Mouse (Mus musculus) intestine, embryonic 16.5 days (tissue): ENCODE results near the gene Spred3. TPM values are rescaled to one million over a fixed set of nuclear protein-coding genes. Genes with fewer than 3 reads are reported as not detected.

ENCODE experiments used
- ATAC-seq: fragments of 200-750 bp; cut with Nextera tagmentation; 2 replicates; pipeline ENCODE4 v1.8.0; 2017; ENCODE audit warnings: moderate TSS enrichment, moderate library complexity
- H3K27ac ChIP-seq: fragments of 300-500 bp; sonication (generic); 2 replicates; pipeline ENCODE4 v1.5.1; 2014; ENCODE audit warnings: mild to moderate bottlenecking, low read length
- H3K27me3 ChIP-seq: fragments of 300-500 bp; sonication (generic); replicated peaks from 2 replicates; pipeline ENCODE4 v1.6.1; 2014; ENCODE audit warnings: low read length, control low read depth, mixed read lengths; ENCODE audit not compliant: control insufficient read depth, insufficient read depth
- H3K36me3 ChIP-seq: fragments of 300-500 bp; sonication (generic); 2 replicates; pipeline ENCODE4 v1.6.1; 2014; ENCODE audit warnings: low read length, control low read depth; ENCODE audit not compliant: control insufficient read depth, insufficient read depth
- H3K4me1 ChIP-seq: fragments of 300-500 bp; sonication (generic); 2 replicates; pipeline ENCODE4 v1.6.1; 2014; ENCODE audit warnings: low read length, control low read depth, mixed read lengths; ENCODE audit not compliant: control insufficient read depth, insufficient read depth
- H3K4me2 ChIP-seq: fragments of 300-500 bp; sonication (generic); 2 replicates; pipeline ENCODE4 v1.6.1; 2014; ENCODE audit warnings: low read depth, low read length, control low read depth
- H3K4me3 ChIP-seq: fragments of 300-500 bp; sonication (generic); 2 replicates; pipeline ENCODE4 v1.5.1; 2014; ENCODE audit warnings: mild to moderate bottlenecking, low read length
- H3K9ac ChIP-seq: fragments of 300-500 bp; sonication (generic); 2 replicates; pipeline ENCODE4 v1.6.1; 2014; ENCODE audit warnings: low read depth, low read length
- H3K9me3 ChIP-seq: fragments of 300-500 bp; sonication (generic); 2 replicates; pipeline ENCODE4 v1.6.1; 2016; ENCODE audit warnings: low read length, control low read depth; ENCODE audit not compliant: control insufficient read depth
- WGBS: fragments of 180-500 bp; shearing (Covaris S2); extraction: QIAGEN DNeasy Blood & Tissue Kit; methylation state at CpG from one replicate; pipeline ENCODE4 v1.1.7; 2014; 5-methylcytosine and 5-hydroxymethylcytosine counted together
- polyA plus RNA-seq: library from polyadenylated mRNA; unstranded; fragments of >200 nt; fragmentation: Nextera tagmentation; extraction: Ambion mirVana; gene quantifications from 2 replicates; pipeline ENCODE4 v1.2.1, GENCODE M21; 2015

The Spred3 gene
- polyA plus RNA-seq, 1 experiment from 2014 or later, result 1.7 TPM

GRCm38 (mm10) chr7:29155838-29156782 lies 14.1 kb downstream of the Spred3 start, which contains the start of gene Fam98c:
Gene Fam98c, minus strand, starts transcription at chr7:29156234.
- H3K9ac ChIP-seq, result peak within 1 kb of the TSS; percentile 92
- peaks cover 3% of the 10 kb centered on the region; the same call in 1 of the 2 replicates for H3K4me1 ChIP-seq
- peaks cover 10% of the 10 kb centered on the region for H3K36me3 ChIP-seq
- no peaks in the 10 kb centered on the region; the same call in 1 of the 2 replicates for H3K27me3 ChIP-seq
- H3K27ac ChIP-seq, result peak within 1 kb of the TSS; percentile 97
- H3K9me3 ChIP-seq, result peaks cover 4% of the 10 kb centered on the region; the same call in 1 of the 2 replicates
- peak within 1 kb of the TSS; percentile 92 for H3K4me3 ChIP-seq
- WGBS, result 3% methylated on average over 68 of the region's 68 CpGs
- peak; percentile 86 for ATAC-seq
- peak within 1 kb of the TSS; percentile 88 for H3K4me2 ChIP-seq

GRCm38 (mm10) chr7:29155196-29155837 lies 14.9 kb downstream of the Spred3 start:
- H3K4me2 ChIP-seq, result peak overlapping the region; percentile 88
- H3K36me3 ChIP-seq, result peaks cover 10% of the 10 kb centered on the region
- peaks cover 4% of the 10 kb centered on the region; the same call in 1 of the 2 replicates for H3K9me3 ChIP-seq
- peak; percentile 89 for ATAC-seq
- peak overlapping the region; percentile 92 for H3K4me3 ChIP-seq
- H3K27ac ChIP-seq, result peak overlapping the region; percentile 97
- peaks cover 3% of the 10 kb centered on the region; the same call in 1 of the 2 replicates for H3K4me1 ChIP-seq
- H3K9ac ChIP-seq, result peak overlapping the region; percentile 92
- H3K27me3 ChIP-seq, result no peaks in the 10 kb centered on the region; the same call in 1 of the 2 replicates
- WGBS, result 7% methylated on average over 37 of the region's 37 CpGs

- Histone ChIP-seq H3K36me3 (peaks cover 10% of the 10 kb centered on the region), H3K9me3 (peaks cover 4% of the 10 kb centered on the region; the same call in 1 of the 2 replicates), H3K27me3 (no peaks in the 10 kb centered on the region; the same call in 1 of the 2 replicates), H3K4me1 (peaks cover 3% of the 10 kb centered on the region; the same call in 1 of the 2 replicates), H3K4me2 (no peak overlapping the region), H3K27ac (no peak overlapping the region), H3K4me3 (no peak overlapping the region), H3K9ac (no peak overlapping the region)
- ATAC-seq, result no peak
- WGBS, result 95% methylated on average over 14 of the region's 14 CpGs
Observed at GRCm38 (mm10) chr7:29154018-29154720, 16.0 kb downstream of the Spred3 start.

- no peak overlapping the region for H3K27ac ChIP-seq
- H3K4me2 ChIP-seq, result no peak overlapping the region
- ATAC-seq, result no peak
- H3K9me3 ChIP-seq, result peaks cover 4% of the 10 kb centered on the region; the same call in 1 of the 2 replicates
- H3K4me1 ChIP-seq, result peaks cover 3% of the 10 kb centered on the region; the same call in 1 of the 2 replicates
- peaks cover 10% of the 10 kb centered on the region for H3K36me3 ChIP-seq
- WGBS, result 67% methylated on average over 10 of the region's 10 CpGs
- no peaks in the 10 kb centered on the region for H3K27me3 ChIP-seq
- H3K4me3 ChIP-seq, result no peak overlapping the region
- no peak overlapping the region for H3K9ac ChIP-seq
Observed at GRCm38 (mm10) chr7:29151486-29151885, 18.7 kb downstream of the Spred3 start.

GRCm38 (mm10) chr7:29148771-29149170 lies 21.4 kb downstream of the Spred3 start:
- H3K27me3 ChIP-seq, result no peaks in the 10 kb centered on the region
- no peak overlapping the region for H3K27ac ChIP-seq
- no peak overlapping the region for H3K4me3 ChIP-seq
- no peak for ATAC-seq
- H3K9ac ChIP-seq, result no peak overlapping the region
- WGBS, result 92% methylated on average over 15 of the region's 15 CpGs
- H3K36me3 ChIP-seq, result peaks cover under 1% of the 10 kb centered on the region; the same call in 1 of the 2 replicates
- H3K4me1 ChIP-seq, result no peaks in the 10 kb centered on the region
- no peaks in the 10 kb centered on the region for H3K9me3 ChIP-seq
- no peak overlapping the region for H3K4me2 ChIP-seq

- no peak overlapping the region for H3K4me3 ChIP-seq
- no peaks in the 10 kb centered on the region for H3K4me1 ChIP-seq
- H3K4me2 ChIP-seq, result no peak overlapping the region
- H3K36me3 ChIP-seq, result no peaks in the 10 kb centered on the region
- no peak overlapping the region for H3K9ac ChIP-seq
- no peak overlapping the region for H3K27ac ChIP-seq
- H3K9me3 ChIP-seq, result no peaks in the 10 kb centered on the region
- no peaks in the 10 kb centered on the region for H3K27me3 ChIP-seq
- ATAC-seq, result peak; percentile 86
- 63% methylated on average over 7 of the region's 7 CpGs for WGBS
Observed at GRCm38 (mm10) chr7:29146625-29147367, 23.4 kb downstream of the Spred3 start.

GRCm38 (mm10) chr7:29144006-29144405 lies 26.2 kb downstream of the Spred3 start:
- Histone ChIP-seq H3K4me1 (no peaks in the 10 kb centered on the region), H3K27me3 (no peaks in the 10 kb centered on the region), H3K9ac (no peak overlapping the region), H3K27ac (no peak overlapping the region), H3K36me3 (no peaks in the 10 kb centered on the region), H3K4me3 (no peak overlapping the region), H3K9me3 (no peaks in the 10 kb centered on the region), H3K4me2 (no peak overlapping the region)
- 88% methylated on average over 4 of the region's 4 CpGs for WGBS
- no peak for ATAC-seq

- 77% methylated on average over 8 of the region's 8 CpGs for WGBS
- H3K9ac ChIP-seq, result no peak overlapping the region
- H3K27ac ChIP-seq, result no peak overlapping the region
- H3K27me3 ChIP-seq, result no peaks in the 10 kb centered on the region
- no peak overlapping the region for H3K4me2 ChIP-seq
- no peak overlapping the region for H3K4me3 ChIP-seq
- H3K4me1 ChIP-seq, result no peaks in the 10 kb centered on the region
- no peaks in the 10 kb centered on the region for H3K9me3 ChIP-seq
- ATAC-seq, result no peak
- no peaks in the 10 kb centered on the region for H3K36me3 ChIP-seq
Observed at GRCm38 (mm10) chr7:29141416-29141815, 28.8 kb downstream of the Spred3 start.
